Mouse (Mus musculus) activated CD4-positive, CD25-positive, alpha-beta regulatory T cell (primary cell): ENCODE measurements around the gene Tmem239. TPM values are rescaled to one million over a fixed set of nuclear protein-coding genes. Genes with fewer than 3 reads are reported as not detected.

Experiments used
- polyA plus RNA-seq, 2 experiments: library from polyadenylated mRNA; unstranded; fragments of 100-300 nt; shearing (Covaris generic); gene quantifications; one replicate each; pipeline ENCODE4 v1.2.1; 2017

The Tmem239 gene
- polyA plus RNA-seq: under 1 TPM in 1 of 2 experiments, not detected in 1; 0.29 TPM

GRCm38 (mm10) chr2:130406178-130406577, at the start of gene Tmem239:
Gene Tmem239 (plus strand): TSS chr2:130406478.

GRCm38 (mm10) chr2:130397186-130397985, 8.9 kb upstream of the Tmem239 start, which contains the start of gene Cpxm1:
Gene Cpxm1 (minus strand): TSS chr2:130397574.

GRCm38 (mm10) chr2:130404939-130405338, 1.3 kb upstream of the Tmem239 start, which contains the start of the genes Gm28372 and 1700020A23Rik:
Gene Gm28372 (plus strand): TSS chr2:130405239.
Gene 1700020A23Rik (plus strand): TSS chr2:130405259.

GRCm38 (mm10) chr2:130424126-130424853, 18.0 kb downstream of the Tmem239 start, which contains the start of the genes Vps16 and Pced1a:
Gene Vps16 (plus strand): TSS chr2:130424339.
Gene Pced1a (minus strand): TSS chr2:130424701.

DNA sequence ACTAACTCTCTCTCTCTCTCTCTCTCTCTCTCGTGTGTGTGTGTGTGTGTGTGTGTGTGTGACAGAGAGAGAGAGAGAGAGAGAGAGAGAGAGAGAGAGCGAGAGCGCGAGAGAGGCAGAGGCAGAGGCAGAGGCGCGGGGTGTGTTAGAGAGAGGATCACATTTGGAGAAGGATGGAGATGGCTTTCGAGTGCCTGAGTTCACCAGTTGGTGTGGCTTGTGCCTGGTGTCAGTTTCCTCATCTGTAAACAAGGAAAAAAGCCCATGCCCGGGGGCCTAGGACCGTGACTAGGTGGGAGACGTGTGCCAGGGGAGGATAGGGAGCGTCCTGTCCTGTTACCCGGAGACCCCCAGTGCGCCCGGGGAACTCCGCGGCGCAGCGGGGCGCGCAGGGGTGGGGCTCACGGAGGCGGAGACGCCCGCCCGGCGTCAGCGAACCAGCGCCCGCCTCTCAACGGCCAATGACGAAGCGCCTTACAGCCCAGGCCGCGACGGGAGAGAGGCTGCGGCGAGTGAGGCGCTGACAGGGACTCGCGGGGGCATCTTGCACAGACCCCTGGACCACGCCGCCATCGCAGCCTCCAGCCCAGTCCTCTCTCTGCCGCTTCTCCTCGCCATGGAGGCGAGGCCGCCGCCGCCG, 43.6 kb downstream of the Tmem239 start, which contains the start of gene Ptpra:
Ptpra (plus strand) TSS at position 485 of the 640 bp plus-strand sequence.

Other genes starting within 250 kb of the Tmem239 start
- 100 to 1,000 TPM; 377 to 503 TPM for gene Snrpb, start 227.1 kb upstream of the Tmem239 start, polyA plus RNA-seq
- gene Tmc2, start 211.3 kb upstream of the Tmem239 start, polyA plus RNA-seq: under 1 TPM in 1 of 2 experiments, not detected in 1; 0.18 TPM
- 100 to 1,000 TPM; 161 to 317 TPM for gene Nop56, start 132.0 kb upstream of the Tmem239 start, polyA plus RNA-seq
- 100 to 1,000 TPM; 173 TPM for gene Idh3b, start 121.9 kb upstream of the Tmem239 start, polyA plus RNA-seq
- gene Ebf4, start 111.3 kb upstream of the Tmem239 start, polyA plus RNA-seq: not detected
- under 1 TPM; 0.27 to 0.35 TPM for gene Cpxm1, start 8.9 kb upstream of the Tmem239 start, polyA plus RNA-seq
- under 1 TPM in 1 of 2 experiments, not detected in 1; 0.12 TPM for gene Gm28372, start 1.2 kb upstream of the Tmem239 start, polyA plus RNA-seq
- gene 1700020A23Rik, start 1.2 kb upstream of the Tmem239 start, polyA plus RNA-seq: not detected
- gene Vps16, start 17.9 kb downstream of the Tmem239 start, polyA plus RNA-seq: 100 to 1,000 TPM; 196 to 225 TPM
- 10 to 100 TPM; 15.0 to 23.6 TPM for gene Pced1a, start 18.2 kb downstream of the Tmem239 start, polyA plus RNA-seq
- gene Ptpra, start 43.8 kb downstream of the Tmem239 start, polyA plus RNA-seq: 100 to 1,000 TPM; 138 to 167 TPM
- 100 to 1,000 TPM in 1 of 2 experiments, 10 to 100 TPM in 1; 94.7 to 134 TPM for gene Mrps26, start 157.3 kb downstream of the Tmem239 start, polyA plus RNA-seq
- not detected for gene Oxt, start 169.7 kb downstream of the Tmem239 start, polyA plus RNA-seq
- gene Avp, start 176.1 kb downstream of the Tmem239 start, polyA plus RNA-seq: not detected
- gene Fastkd5, start 223.5 kb downstream of the Tmem239 start, polyA plus RNA-seq: 10 to 100 TPM; 14.2 to 17.2 TPM
- gene Ubox5, start 223.6 kb downstream of the Tmem239 start, polyA plus RNA-seq: 10 to 100 TPM in 1 of 2 experiments, 1 to 10 TPM in 1; 10.0 to 10.9 TPM
- gene Lzts3, start 236.3 kb downstream of the Tmem239 start, polyA plus RNA-seq: under 1 TPM; 0.37 to 0.71 TPM